In genomic region chr8:121650389-121651307, GRCm38 (mm10) we compare ENCODE assay signal across 8 mouse cellular contexts. TPM values are rescaled to one million over a fixed set of nuclear protein-coding genes. Genes with fewer than 3 reads are reported as not detected.
DNase-seq lines count a peak whose midpoint lies in the region; ATAC-seq and TF ChIP-seq lines count a peak whose summit lies in the region.

No protein-coding gene starts in this region.

- peak overlapping the region; percentile 81 for H3K4me3 ChIP-seq in layer of hippocampus, adult 2 months
- H3K4me3 ChIP-seq in brown adipose tissue, adult 24 weeks (ENCODE audit: insufficient read depth, low read depth, low read length) = peak overlapping the region; percentile 71
- H3K4me3 ChIP-seq in hindbrain, embryonic 16.5 days (ENCODE audit: low read length) = peak overlapping the region; percentile 74

- H3K4me1 ChIP-seq in brown adipose tissue, adult 24 weeks (ENCODE audit: control insufficient read depth, insufficient read depth, insufficient read length, low read length) = peaks cover 40% of the 10 kb centered on the region
- H3K4me1 ChIP-seq in hindbrain, embryonic 16.5 days (ENCODE audit: control insufficient read depth, insufficient read depth, low read depth, low read length) = peaks cover 62% of the 10 kb centered on the region

- no peak for TF ChIP-seq CTCF in layer of hippocampus, adult 2 months (conservative IDR thresholded peaks at IDR 0.05)

- H3K9me3 ChIP-seq in hindbrain, embryonic 16.5 days (ENCODE audit: control insufficient read depth, low read length) = no peaks in the 10 kb centered on the region

- H3K4me2 ChIP-seq in hindbrain, embryonic 16.5 days (ENCODE audit: low read length) = peak overlapping the region; percentile 98

- H3K36me3 ChIP-seq in hindbrain, embryonic 16.5 days (ENCODE audit: control insufficient read depth, insufficient read depth, low read length) = 0 out of 2 replicates have a peak, but pooled peaks cover 2% of the 10 kb centered on the region

- H3K9ac ChIP-seq in hindbrain, embryonic 16.5 days (ENCODE audit: low read depth, low read length) = peak overlapping the region; percentile 86

- 52% methylated on average over 20 of the region's 20 CpGs for WGBS in hindbrain, embryonic 16.5 days

- H3K27ac ChIP-seq in layer of hippocampus, adult 2 months = peak overlapping the region; percentile 80
- H3K27ac ChIP-seq in brown adipose tissue, adult 24 weeks (replicated peaks; ENCODE audit: low read depth, low read length) = no peak overlapping the region
- no peak overlapping the region; the same call in 1 of the 2 replicates for H3K27ac ChIP-seq in hindbrain, embryonic 16.5 days (ENCODE audit: low read depth, low read length)

- no peaks in the 10 kb centered on the region for H3K27me3 ChIP-seq in hindbrain, embryonic 16.5 days (replicated peaks; ENCODE audit: control insufficient read depth, insufficient read depth, low read length)

- no peak for ATAC-seq in hindbrain, embryonic 16.5 days
- peak; percentile 53 for ATAC-seq in megakaryocyte progenitor cell, adult 5-6 weeks (replicated peaks; ENCODE audit: poor library complexity)
- ATAC-seq in CD4-positive, CD25-positive, alpha-beta regulatory T cell, adult 4 months = no peak

- no peak for DNase-seq in layer of hippocampus, adult 2 months (ENCODE audit: low spot score in 2 of 2)
- DNase-seq in layer of hippocampus, postnatal 14 days (ENCODE audit: low spot score in 2 of 2) = no peak
- DNase-seq in embryo, embryonic 10 days (ENCODE audit: low spot score) = no peak
- no peak for DNase-seq in lung, adult 18-20 months

RNA-seq across cellular contexts. Expression of gene Zcchc14, which starts 2.1 kb away (rescaled TPM):
- total RNA-seq in layer of hippocampus, adult 2 months (2021) = 10 to 100 TPM; 92.5 to 93.2 TPM
- 10 to 100 TPM; 78.1 to 83.0 TPM for total RNA-seq in layer of hippocampus, postnatal 14 days (2021)
- polyA plus RNA-seq in brown adipose tissue, adult 24 weeks (2012; ENCODE audit: insufficient read depth, insufficient read length, missing spikeins) = 8.9 and 9.8 TPM in 2 replicates
- 19.3 and 20.9 TPM in 2 replicates for polyA plus RNA-seq in hindbrain, embryonic 16.5 days (2015; fragmentation: Nextera tagmentation; extraction: Ambion mirVana)
- 0.07 TPM in 1 of 2 replicates, not detected in the other for total RNA-seq in megakaryocyte progenitor cell, adult 5-6 weeks (2015)
- total RNA-seq in megakaryocyte progenitor cell, adult 5-6 weeks (2017) = 0.04 TPM in 1 of 2 replicates, not detected in the other
- polyA plus RNA-seq in CD4-positive, CD25-positive, alpha-beta regulatory T cell, adult 4 months (2017; shearing (Covaris generic)) = under 1 TPM; 0.17 to 0.46 TPM

Comparison
In these comparisons a context has a peak if more than half of its experiments do, and no peak if none do; other contexts are left out.
1. RNA of gene Zcchc14, which starts 2.1 kb away (total RNA-seq): 92.5 to 93.2 TPM in layer of hippocampus, adult 2 months and 78.1 to 83.0 TPM in layer of hippocampus, postnatal 14 days; 0.04 to 0.07 TPM in megakaryocyte progenitor cell, adult 5-6 weeks; every median in the first group is over 10 times any median in the second.
2. Peak in every context shown above with its lines, with median percentiles within 50 percentile points of each other: H3K4me3 ChIP-seq.